Mouse (Mus musculus) mature B cell (primary cell): Measurements from ENCODE around the gene Jade2.
"Not testable (repeated sequence)": the region's sequence is repeated elsewhere in the genome, so short reads cannot be mapped to it uniquely, and the experiment has no call there.

ENCODE experiments used
- in situ Hi-C: fragments of 300-500 bp; cut with MboI; formaldehyde crosslinking; loops from 2 replicates; pipeline ENCODE4 v1.14.3; 2019

Gene Jade2

GRCm38 (mm10) chr11:51789735-51790134, 67.7 kb downstream of the Jade2 start:
- in situ Hi-C loops, result not testable (repeated sequence)

GRCm38 (mm10) chr11:51785926-51786325, 71.5 kb downstream of the Jade2 start:
- in situ Hi-C loops, result no loop called here

- in situ Hi-C loops, result no loop called here
These were observed 74.7 kb downstream of the Jade2 start for GRCm38 (mm10) chr11:51782721-51783120.

- in situ Hi-C loops, result no loop called here
These were observed 76.6 kb downstream of the Jade2 start for GRCm38 (mm10) chr11:51780773-51781267.

- in situ Hi-C loops, result no loop called here
These were observed 80.0 kb downstream of the Jade2 start for GRCm38 (mm10) chr11:51777478-51777877.

GRCm38 (mm10) chr11:51775507-51775906, 81.9 kb downstream of the Jade2 start:
- in situ Hi-C loops, result no loop called here

- in situ Hi-C loops, result no loop called here
These were observed 89.2 kb downstream of the Jade2 start for GRCm38 (mm10) chr11:51768296-51768695.

- in situ Hi-C loops, result no loop called here
These were observed 89.8 kb downstream of the Jade2 start for GRCm38 (mm10) chr11:51767579-51768220.

GRCm38 (mm10) chr11:51764816-51765215, 92.6 kb downstream of the Jade2 start:
- in situ Hi-C loops, result no loop called here

- in situ Hi-C loops, result no loop called here
These were observed 93.5 kb downstream of the Jade2 start for GRCm38 (mm10) chr11:51763955-51764354.
